Mouse (Mus musculus) liver, embryonic 13.5 days (tissue): ENCODE results near the gene Anxa10. TPM values are rescaled to one million over a fixed set of nuclear protein-coding genes. Genes with fewer than 3 reads are reported as not detected.

Experiments
- polyA plus RNA-seq: library from polyadenylated mRNA; unstranded; fragments of >200 nt; fragmentation: Nextera tagmentation; extraction: Ambion mirVana; gene quantifications from 2 replicates; pipeline ENCODE4 v1.2.1, GENCODE M21; 2015

The Anxa10 gene
- polyA plus RNA-seq, 1 experiment from 2014 or later = not detected

Other genes starting within 250 kb of the Anxa10 start
- 5.6 and 5.8 TPM in 2 replicates for gene Palld, start 220.5 kb downstream of the Anxa10 start, polyA plus RNA-seq
- 0.48 and 0.94 TPM in 2 replicates for gene Ddx60, start 195.1 kb downstream of the Anxa10 start, polyA plus RNA-seq